Mouse (Mus musculus): ENCODE measurements around the gene Coil. TPM values are rescaled to one million over a fixed set of nuclear protein-coding genes. Genes with fewer than 3 reads are reported as not detected.
"Not testable (repeated sequence)": the region's sequence is repeated elsewhere in the genome, so short reads cannot be mapped to it uniquely, and the experiment has no call there.

Coil gene
- total RNA-seq, 2 experiments from 2014 or later, result 4.9 TPM

- intact Hi-C loops (cut with DNase I), result loop anchor here (5.0 to 10.0 kb wide), 2 partner anchors 52 to 194 kb away; no protein-coding TSS in a partner anchor
- DNase-seq, result no peak
Measured at GRCm38 (mm10) chr11:88958851-88959250, 11.2 kb upstream of the Coil start.

- no peak for DNase-seq
Measured at GRCm38 (mm10) chr11:88966881-88967361, 3.1 kb upstream of the Coil start, which contains the start of gene Elobl. Gene Elobl (minus strand): TSS chr11:88966931.

GRCm38 (mm10) chr11:88973776-88974701 is 4.0 kb downstream of the Coil start:
- intact Hi-C loops (cut with DNase I), result loop anchor here (5.0 kb wide), 2 partner anchors 67 to 127 kb away; no protein-coding TSS in a partner anchor
- peak; percentile 91 to 93 for DNase-seq

More at GRCm38 (mm10) chr11:88966881-88967361, 3.1 kb upstream of the Coil start, which contains the start of gene Elobl:
- intact Hi-C loops (cut with DNase I), result no loop called here

- intact Hi-C loops (cut with DNase I), result no loop called here
Measured at GRCm38 (mm10) chr11:88976320-88976719, 6.3 kb downstream of the Coil start.

GRCm38 (mm10) chr11:88977188-88977587 is 7.1 kb downstream of the Coil start:
- intact Hi-C loops (cut with DNase I), result no loop called here
- DNase-seq, result no peak

More at GRCm38 (mm10) chr11:88976320-88976719, 6.3 kb downstream of the Coil start:
- no peak for DNase-seq

- no peak for DNase-seq
Measured at GRCm38 (mm10) chr11:88981337-88981736, 11.3 kb downstream of the Coil start.

GRCm38 (mm10) chr11:88986616-88987015 is 16.6 kb downstream of the Coil start:
- intact Hi-C loops (cut with DNase I), result loop anchor here (5.0 kb wide), 1 partner anchor 316 kb away; the partner anchor contains the start of gene Nog
- no peak for DNase-seq

More at GRCm38 (mm10) chr11:88981337-88981736, 11.3 kb downstream of the Coil start:
- intact Hi-C loops (cut with DNase I), result no loop called here

GRCm38 (mm10) chr11:88988956-88989355 is 18.9 kb downstream of the Coil start:
- DNase-seq, result no peak
- intact Hi-C loops (cut with DNase I), result loop anchor here (2.0 to 5.0 kb wide), 2 partner anchors 80 to 313 kb away; partner anchors contain the start of gene Nog

GRCm38 (mm10) chr11:88989530-88989929 is 19.5 kb downstream of the Coil start:
- DNase-seq, result no peak
- intact Hi-C loops (cut with DNase I), result loop anchor here (2.0 to 5.0 kb wide), 2 partner anchors 79 to 313 kb away; partner anchors contain the start of gene Nog

GRCm38 (mm10) chr11:88993186-88993585 is 23.1 kb downstream of the Coil start:
- no peak for DNase-seq
- intact Hi-C loops (cut with DNase I), result loop anchor here (1.0 to 10.0 kb wide), 2 partner anchors 46 to 1922 kb away; no protein-coding TSS in a partner anchor

- intact Hi-C loops (cut with DNase I), result loop anchor here (1.0 to 10.0 kb wide), 2 partner anchors 46 to 1921 kb away; no protein-coding TSS in a partner anchor
- peak; percentile 66 to 67 for DNase-seq
Measured at GRCm38 (mm10) chr11:88993625-88994024, 23.6 kb downstream of the Coil start.

- DNase-seq, result no peak
- intact Hi-C loops (cut with DNase I), result loop anchor here (10.0 kb wide), 1 partner anchor 1920 kb away; no protein-coding TSS in a partner anchor
Measured at GRCm38 (mm10) chr11:88994492-88994891, 24.4 kb downstream of the Coil start.

GRCm38 (mm10) chr11:88995616-88996015 is 25.6 kb downstream of the Coil start:
- intact Hi-C loops (cut with DNase I), result loop anchor here (10.0 kb wide), 1 partner anchor 1919 kb away; no protein-coding TSS in a partner anchor
- DNase-seq, result no peak

GRCm38 (mm10) chr11:88996427-88996826 is 26.4 kb downstream of the Coil start:
- intact Hi-C loops (cut with DNase I), result loop anchor here (10.0 kb wide), 1 partner anchor 1918 kb away; no protein-coding TSS in a partner anchor
- DNase-seq, result peak in 1 of 2 experiments; percentile 52

- intact Hi-C loops (cut with DNase I), result loop anchor here (10.0 kb wide), 1 partner anchor 1917 kb away; no protein-coding TSS in a partner anchor
- not testable (repeated sequence) for DNase-seq
Measured at GRCm38 (mm10) chr11:88997343-88997742, 27.3 kb downstream of the Coil start.

- no peak for DNase-seq
- intact Hi-C loops (cut with DNase I), result loop anchor here (2.0 to 10.0 kb wide), 2 partner anchors 70 to 1916 kb away; no protein-coding TSS in a partner anchor
Measured at GRCm38 (mm10) chr11:88998406-88998805, 28.4 kb downstream of the Coil start.

- DNase-seq, result peak; percentile 95 to 96
- intact Hi-C loops (cut with DNase I), result loop anchor here (2.0 to 10.0 kb wide), 2 partner anchors 70 to 1916 kb away; no protein-coding TSS in a partner anchor
Measured at GRCm38 (mm10) chr11:88998974-88999722, 29.1 kb downstream of the Coil start, which contains the start of gene Trim25. Gene Trim25 (plus strand): TSS chr11:88999376.

GRCm38 (mm10) chr11:88999723-89000526 is 29.9 kb downstream of the Coil start:
- intact Hi-C loops (cut with DNase I), result loop anchor here (2.0 to 10.0 kb wide), 2 partner anchors 69 to 1915 kb away; no protein-coding TSS in a partner anchor
- DNase-seq, result peak in 1 of 2 experiments; percentile 40

- intact Hi-C loops (cut with DNase I), result no loop called here
- no peak for DNase-seq
Measured at GRCm38 (mm10) chr11:89000527-89000819, 30.4 kb downstream of the Coil start.
